Mouse (Mus musculus) limb, embryonic 13.5 days (tissue): Measurements from ENCODE around the gene Ttc23. TPM values are rescaled to one million over a fixed set of nuclear protein-coding genes. Genes with fewer than 3 reads are reported as not detected.

Experiments used
- ATAC-seq: fragments of 200-750 bp; cut with Nextera tagmentation; 2 replicates; pipeline ENCODE4 v1.8.0; 2017; ENCODE audit warnings: low read depth, moderate number of reproducible peaks, moderate TSS enrichment; ENCODE audit not compliant: low FRiP score
- H3K27ac ChIP-seq: fragments of 300-500 bp; sonication (generic); 2 replicates; pipeline ENCODE4 v1.5.1; 2015; ENCODE audit warnings: inconsistent platforms, mild to moderate bottlenecking, moderate library complexity
- H3K27me3 ChIP-seq: fragments of 300-500 bp; sonication (generic); 2 replicates; pipeline ENCODE4 v1.6.1; 2015; ENCODE audit warnings: mild to moderate bottlenecking, inconsistent platforms
- H3K36me3 ChIP-seq: fragments of 300-500 bp; sonication (generic); 2 replicates; pipeline ENCODE4 v1.6.1; 2015; ENCODE audit warnings: inconsistent platforms, mild to moderate bottlenecking, moderate library complexity
- H3K4me1 ChIP-seq: fragments of 300-500 bp; sonication (generic); 2 replicates; pipeline ENCODE4 v1.6.1; 2015; ENCODE audit warnings: inconsistent platforms
- H3K4me2 ChIP-seq: fragments of 300-500 bp; sonication (generic); replicated peaks from 2 replicates; pipeline ENCODE4 v1.6.1; 2015; ENCODE audit warnings: inconsistent platforms, mild to moderate bottlenecking, moderate library complexity
- H3K4me3 ChIP-seq: fragments of 300-500 bp; sonication (generic); 2 replicates; pipeline ENCODE4 v1.5.1; 2015; ENCODE audit warnings: moderate library complexity, mild to moderate bottlenecking, inconsistent platforms
- H3K9ac ChIP-seq: fragments of 300-500 bp; sonication (generic); 2 replicates; pipeline ENCODE4 v1.6.1; 2015; ENCODE audit warnings: mild to moderate bottlenecking, inconsistent platforms
- H3K9me3 ChIP-seq: fragments of 300-500 bp; sonication (generic); 2 replicates; pipeline ENCODE4 v1.6.1; 2016; ENCODE audit warnings: inconsistent platforms
- WGBS: fragments of 180-500 bp; shearing (Covaris S2); methylation state at CpG from one replicate; pipeline ENCODE4 v1.1.7; 2015; 5-methylcytosine and 5-hydroxymethylcytosine counted together
- polyA plus RNA-seq: library from polyadenylated mRNA; unstranded; fragments of >200 nt; fragmentation: Nextera tagmentation; extraction: Ambion mirVana; gene quantifications from 2 replicates; pipeline ENCODE4 v1.2.1, GENCODE M21; 2015

Gene Ttc23
- polyA plus RNA-seq = 58.1 and 60.6 TPM in 2 replicates

- Histone ChIP-seq H3K4me3 (peak within 1 kb of the TSS; percentile 62), H3K9ac (peak within 1 kb of the TSS; percentile 80), H3K27ac (peak within 1 kb of the TSS; percentile 85), H3K4me1 (peaks cover 51% of the 10 kb centered on the region), H3K36me3 (no peaks in the 10 kb centered on the region), H3K4me2 (peak within 1 kb of the TSS; percentile 89), H3K9me3 (no peaks in the 10 kb centered on the region), H3K27me3 (no peaks in the 10 kb centered on the region)
- under 1% methylated on average over 5 of the region's 5 CpGs for WGBS
- ATAC-seq = 0 out of 2 replicates have a peak, but pooled peaks have one; percentile 16
These were observed at the start of gene Ttc23 for GRCm38 (mm10) chr7:67647277-67647676. Gene Ttc23, plus strand, starts transcription at chr7:67647410.

DNA sequence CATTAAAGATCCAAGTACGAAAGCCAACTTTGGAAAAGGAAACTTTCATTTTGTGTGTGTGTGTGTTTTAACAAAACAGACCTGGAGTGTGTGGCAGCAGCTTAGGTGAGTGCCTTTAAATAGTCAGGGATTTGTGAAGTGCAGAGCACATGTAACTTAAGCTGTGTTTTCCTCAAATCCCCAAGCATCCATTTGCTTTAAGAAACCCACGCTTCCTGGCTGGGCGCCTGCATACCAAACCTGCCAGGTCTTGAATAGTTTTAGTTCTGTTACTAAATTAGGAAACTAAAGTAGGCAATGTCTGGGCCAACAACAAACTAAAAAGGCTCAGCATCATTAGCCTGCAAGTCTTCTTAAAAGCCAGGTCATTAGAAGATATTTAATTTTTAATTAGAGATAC lies 49.2 kb upstream of the Ttc23 start:
- H3K4me1 ChIP-seq = peaks cover 27% of the 10 kb centered on the region
- H3K9ac ChIP-seq = no peak overlapping the region
- H3K9me3 ChIP-seq = no peaks in the 10 kb centered on the region
- H3K4me3 ChIP-seq = no peak overlapping the region
- peak; percentile 81 for ATAC-seq
- H3K27me3 ChIP-seq = no peaks in the 10 kb centered on the region
- 21% methylated on average over 3 of the region's 3 CpGs for WGBS
- peak overlapping the region; percentile 84 for H3K27ac ChIP-seq
- H3K36me3 ChIP-seq = no peaks in the 10 kb centered on the region
- no peak overlapping the region; the same call in 1 of the 2 replicates for H3K4me2 ChIP-seq

DNA sequence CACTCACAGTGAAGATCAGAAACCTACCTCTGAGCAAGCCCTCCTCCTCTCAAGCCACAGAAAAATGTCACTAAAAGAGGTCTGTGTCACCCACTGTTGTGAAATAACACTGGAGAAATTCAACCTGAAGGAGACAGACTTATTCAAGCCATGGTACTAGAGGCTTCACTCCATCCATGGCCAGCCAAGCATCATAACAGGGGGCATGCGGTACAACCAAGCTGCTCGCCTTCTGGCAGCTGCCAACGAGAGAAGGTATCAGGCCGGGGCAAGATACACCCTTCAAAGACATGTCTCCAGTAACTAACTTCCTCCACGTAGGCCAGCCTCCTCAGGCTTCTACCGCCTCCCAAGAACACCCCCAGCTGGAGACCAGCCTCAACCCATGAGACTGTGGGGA lies 42.1 kb upstream of the Ttc23 start:
- Histone ChIP-seq H3K4me3 (no peak overlapping the region), H3K27me3 (no peaks in the 10 kb centered on the region), H3K4me1 (peaks cover 24% of the 10 kb centered on the region), H3K4me2 (no peak overlapping the region), H3K36me3 (no peaks in the 10 kb centered on the region), H3K27ac (no peak overlapping the region), H3K9me3 (no peaks in the 10 kb centered on the region), H3K9ac (no peak overlapping the region)
- no peak for ATAC-seq
- WGBS = 84% methylated on average over 6 of the region's 6 CpGs

DNA sequence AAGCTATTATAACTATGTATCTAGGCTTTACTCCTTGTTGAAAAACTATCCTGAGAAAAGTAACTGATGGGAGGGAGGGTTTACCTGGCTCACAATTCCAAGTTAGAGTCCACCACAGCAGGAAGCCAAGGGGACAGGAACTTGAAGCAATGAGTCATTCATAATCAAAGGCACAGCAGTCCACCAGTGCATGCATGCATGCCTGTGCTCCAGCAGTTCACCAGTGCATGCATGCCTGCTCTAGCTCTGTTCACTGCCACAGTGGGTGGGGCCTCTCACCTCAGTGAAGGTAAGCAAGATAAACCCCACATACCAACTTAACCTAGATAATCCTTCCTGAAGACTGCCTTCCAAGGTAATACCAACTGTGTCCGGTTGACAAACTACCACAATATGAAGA lies 41.0 kb upstream of the Ttc23 start:
- ATAC-seq = no peak
- Histone ChIP-seq H3K4me1 (peaks cover 24% of the 10 kb centered on the region), H3K9ac (no peak overlapping the region), H3K27ac (no peak overlapping the region), H3K4me2 (no peak overlapping the region), H3K9me3 (no peaks in the 10 kb centered on the region), H3K36me3 (peaks cover 5% of the 10 kb centered on the region; the same call in 1 of the 2 replicates), H3K27me3 (no peaks in the 10 kb centered on the region), H3K4me3 (no peak overlapping the region)
- WGBS = 89% methylated on average over 1 of the region's 1 CpGs

DNA sequence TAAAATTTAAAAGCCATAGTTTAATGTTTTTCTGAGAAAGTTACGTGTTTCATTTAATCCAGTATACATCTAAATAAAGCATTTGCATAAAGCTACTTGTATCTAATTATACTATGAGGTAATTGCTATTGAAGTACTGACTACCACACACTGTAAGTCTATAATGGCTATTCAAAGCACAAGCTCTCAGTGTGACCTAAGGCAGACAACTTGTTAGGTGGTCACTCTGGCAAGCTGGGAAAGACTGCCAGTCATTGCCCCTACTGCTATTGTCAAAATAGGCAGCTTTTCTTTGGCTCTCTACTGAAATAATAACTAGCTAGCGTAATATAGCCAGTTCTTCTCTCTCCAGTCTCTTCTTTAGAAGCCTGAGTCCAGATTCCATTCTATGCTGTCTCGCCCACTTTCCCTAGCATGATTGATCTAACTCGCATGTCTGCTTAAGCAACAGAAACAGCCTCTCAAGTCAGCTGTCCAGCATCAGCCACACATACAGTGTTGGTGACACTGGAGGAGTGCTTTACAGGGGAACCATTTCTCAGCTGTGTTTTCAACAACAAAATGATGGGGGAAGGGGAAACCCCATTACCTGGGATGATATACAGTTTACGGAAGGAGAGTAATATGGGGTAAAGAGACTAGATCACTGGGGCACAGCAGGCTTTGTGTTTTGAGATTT lies 39.4 kb upstream of the Ttc23 start:
- H3K4me1 ChIP-seq = peaks cover 24% of the 10 kb centered on the region
- H3K4me3 ChIP-seq = no peak overlapping the region
- no peak for ATAC-seq
- no peak overlapping the region for H3K9ac ChIP-seq
- peaks cover 5% of the 10 kb centered on the region; the same call in 1 of the 2 replicates for H3K36me3 ChIP-seq
- H3K27me3 ChIP-seq = no peaks in the 10 kb centered on the region
- H3K9me3 ChIP-seq = no peaks in the 10 kb centered on the region
- 66% methylated on average over 5 of the region's 5 CpGs for WGBS
- H3K27ac ChIP-seq = peak overlapping the region; percentile 8; the same call in 1 of the 2 replicates
- no peak overlapping the region for H3K4me2 ChIP-seq

- Histone ChIP-seq H3K27ac (no peak overlapping the region), H3K4me2 (no peak overlapping the region)
- 26% methylated on average over 4 of the region's 4 CpGs for WGBS
These were observed 38.7 kb upstream of the Ttc23 start for GRCm38 (mm10) chr7:67608348-67609024.

DNA sequence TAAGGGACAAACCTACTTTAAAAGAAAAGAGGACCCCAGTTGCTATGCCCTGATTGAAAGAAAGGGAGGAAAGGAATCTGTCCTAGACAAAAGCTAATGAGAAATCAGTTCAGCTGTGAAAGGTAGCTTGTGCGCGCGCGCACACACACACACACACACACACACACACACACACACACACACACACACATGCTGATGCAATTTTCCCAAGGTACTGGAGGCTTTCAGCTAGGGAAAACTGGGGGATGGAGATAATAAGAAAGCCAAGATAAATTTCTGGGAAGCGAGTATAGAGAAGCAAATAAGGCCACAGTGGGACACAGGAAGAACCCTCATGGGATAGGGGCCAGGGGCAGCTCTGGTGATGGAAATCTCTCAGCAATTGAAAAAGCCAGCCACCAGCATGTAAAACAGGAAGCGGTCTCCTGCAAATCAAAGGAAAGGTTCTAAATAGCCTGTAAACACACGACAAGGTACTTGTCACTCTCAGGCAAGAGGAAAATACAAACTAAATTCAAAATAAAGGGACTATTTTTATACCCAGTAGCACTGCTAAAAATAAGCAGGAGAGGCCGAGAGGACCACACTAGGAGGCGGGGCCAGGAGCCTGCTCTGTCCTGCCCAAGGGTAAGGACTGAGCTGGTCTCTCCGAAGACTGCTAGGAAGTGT lies 33.3 kb upstream of the Ttc23 start:
- Histone ChIP-seq H3K36me3 (peaks cover 5% of the 10 kb centered on the region; the same call in 1 of the 2 replicates), H3K9me3 (no peaks in the 10 kb centered on the region), H3K27me3 (no peaks in the 10 kb centered on the region), H3K4me3 (no peak overlapping the region), H3K27ac (no peak overlapping the region), H3K4me1 (peaks cover 44% of the 10 kb centered on the region), H3K4me2 (no peak overlapping the region), H3K9ac (no peak overlapping the region)
- no peak for ATAC-seq
- 58% methylated on average over 10 of the region's 10 CpGs for WGBS

More at GRCm38 (mm10) chr7:67608348-67609024, 38.7 kb upstream of the Ttc23 start:
- H3K4me1 ChIP-seq = peaks cover 24% of the 10 kb centered on the region
- no peak overlapping the region for H3K9ac ChIP-seq
- H3K9me3 ChIP-seq = no peaks in the 10 kb centered on the region
- no peaks in the 10 kb centered on the region for H3K27me3 ChIP-seq
- no peak; the same call in 1 of the 2 replicates for ATAC-seq
- H3K4me3 ChIP-seq = no peak overlapping the region
- peaks cover 5% of the 10 kb centered on the region; the same call in 1 of the 2 replicates for H3K36me3 ChIP-seq

DNA sequence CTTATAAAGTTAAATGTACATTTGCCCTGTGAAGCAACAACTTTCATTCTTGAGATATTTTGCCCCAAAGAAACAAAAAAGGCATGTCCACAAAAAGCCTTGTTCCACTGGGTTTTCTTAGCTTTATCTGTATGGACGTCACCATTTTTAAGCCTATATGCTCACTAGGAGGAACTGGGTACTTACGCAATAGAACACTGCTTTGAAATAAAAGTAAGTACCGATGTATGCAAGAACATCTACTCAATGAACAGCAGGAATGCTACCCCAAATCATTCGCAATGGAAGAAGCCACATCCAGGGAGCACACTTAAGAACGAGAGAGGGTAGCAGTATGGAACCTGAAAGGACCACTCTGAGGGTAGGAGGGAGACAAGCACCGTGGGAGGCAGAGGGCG lies 32.7 kb upstream of the Ttc23 start:
- Histone ChIP-seq H3K4me2 (no peak overlapping the region), H3K9ac (no peak overlapping the region), H3K27me3 (no peaks in the 10 kb centered on the region), H3K9me3 (no peaks in the 10 kb centered on the region), H3K4me3 (no peak overlapping the region), H3K27ac (no peak overlapping the region), H3K4me1 (peaks cover 42% of the 10 kb centered on the region), H3K36me3 (peaks cover 5% of the 10 kb centered on the region; the same call in 1 of the 2 replicates)
- ATAC-seq = no peak
- 89% methylated on average over 7 of the region's 7 CpGs for WGBS

DNA sequence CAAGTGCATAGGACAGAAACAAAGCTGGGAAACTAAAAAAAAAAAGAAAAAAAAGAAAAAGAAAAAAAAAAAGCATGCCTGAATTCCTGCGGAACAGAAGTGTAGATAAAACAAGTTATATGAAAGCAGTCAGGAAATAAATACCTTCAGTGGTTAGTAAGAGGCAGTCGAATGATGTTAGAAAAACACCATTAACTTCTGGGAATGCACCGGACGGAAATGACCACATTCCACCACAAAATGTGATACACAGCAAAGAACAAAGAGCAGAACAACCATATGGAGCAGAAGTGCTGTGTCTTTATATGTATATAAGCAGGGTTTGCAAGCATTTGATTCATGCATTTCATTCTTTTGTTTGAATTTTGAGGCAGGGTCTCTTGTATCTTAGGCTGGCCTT lies 30.3 kb upstream of the Ttc23 start:
- H3K4me1 ChIP-seq = peaks cover 55% of the 10 kb centered on the region
- H3K4me3 ChIP-seq = no peak overlapping the region
- H3K36me3 ChIP-seq = no peaks in the 10 kb centered on the region
- no peak overlapping the region for H3K27ac ChIP-seq
- H3K9me3 ChIP-seq = no peaks in the 10 kb centered on the region
- ATAC-seq = no peak
- no peak overlapping the region for H3K9ac ChIP-seq
- H3K27me3 ChIP-seq = no peaks in the 10 kb centered on the region
- WGBS = 42% methylated on average over 4 of the region's 4 CpGs
- H3K4me2 ChIP-seq = no peak overlapping the region

DNA sequence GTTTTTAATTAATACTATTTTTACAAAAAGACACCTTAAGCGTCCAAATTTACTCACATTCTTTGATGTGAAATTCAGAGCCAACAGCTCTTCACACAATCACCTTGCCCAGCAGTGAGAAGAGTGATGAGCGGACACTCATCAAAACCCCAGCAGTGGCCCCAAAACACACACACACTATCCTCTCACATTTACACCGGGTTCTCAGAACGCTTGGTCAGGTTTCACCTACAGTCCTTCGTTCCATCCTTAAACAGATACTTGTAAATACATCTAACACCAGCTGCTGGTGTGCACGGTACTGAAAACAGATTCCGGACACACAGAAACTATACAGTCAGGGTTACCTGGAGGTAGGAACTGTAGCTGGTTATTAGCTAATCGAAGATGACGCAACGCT lies 29.6 kb upstream of the Ttc23 start:
- Histone ChIP-seq H3K36me3 (no peaks in the 10 kb centered on the region), H3K27me3 (no peaks in the 10 kb centered on the region), H3K4me3 (no peak overlapping the region), H3K9ac (no peak overlapping the region), H3K9me3 (no peaks in the 10 kb centered on the region), H3K27ac (peak overlapping the region; percentile 40; the same call in 1 of the 2 replicates), H3K4me1 (peaks cover 59% of the 10 kb centered on the region), H3K4me2 (no peak overlapping the region)
- 84% methylated on average over 10 of the region's 10 CpGs for WGBS
- no peak for ATAC-seq

DNA sequence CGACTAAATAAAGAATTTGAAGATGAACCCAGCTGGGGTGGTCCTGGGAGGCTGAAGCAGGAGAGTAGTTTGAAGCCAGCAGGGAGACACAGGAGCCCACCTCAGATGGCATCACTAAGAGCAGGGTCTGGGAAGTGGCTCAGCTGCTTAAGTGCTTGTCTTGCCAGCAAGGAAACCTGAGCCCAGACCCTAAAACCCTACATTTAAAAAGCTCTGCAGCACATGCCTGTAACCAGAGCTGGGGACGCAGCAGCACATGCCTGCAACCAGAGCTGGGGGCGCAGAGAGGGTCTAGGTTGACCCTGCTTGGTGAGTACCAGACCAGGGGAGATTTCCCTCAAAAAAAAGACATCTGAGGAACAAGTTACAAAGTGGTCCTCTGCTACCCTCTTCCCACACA lies 28.9 kb upstream of the Ttc23 start:
- ATAC-seq = peak; percentile 67
- Histone ChIP-seq H3K4me1 (peaks cover 59% of the 10 kb centered on the region), H3K27me3 (no peaks in the 10 kb centered on the region), H3K36me3 (no peaks in the 10 kb centered on the region), H3K4me2 (no peak overlapping the region), H3K9me3 (no peaks in the 10 kb centered on the region), H3K4me3 (no peak overlapping the region), H3K9ac (no peak overlapping the region), H3K27ac (peak overlapping the region; percentile 40; the same call in 1 of the 2 replicates)
- WGBS = 34% methylated on average over 3 of the region's 3 CpGs

GRCm38 (mm10) chr7:67619836-67620235 lies 27.4 kb upstream of the Ttc23 start:
- peaks cover 47% of the 10 kb centered on the region for H3K4me1 ChIP-seq
- no peak overlapping the region for H3K4me2 ChIP-seq
- H3K9me3 ChIP-seq = no peaks in the 10 kb centered on the region
- no peak for ATAC-seq
- H3K9ac ChIP-seq = no peak overlapping the region
- WGBS = 46% methylated on average over 4 of the region's 4 CpGs
- no peak overlapping the region for H3K4me3 ChIP-seq
- no peak overlapping the region for H3K27ac ChIP-seq
- H3K36me3 ChIP-seq = no peaks in the 10 kb centered on the region
- H3K27me3 ChIP-seq = no peaks in the 10 kb centered on the region
